7 mouse cellular contexts compared by ENCODE assay signal in genomic region chr9:37207929-37208411, GRCm38 (mm10). TPM values are rescaled to one million over a fixed set of nuclear protein-coding genes. Genes with fewer than 3 reads are reported as not detected.
DNase-seq lines count a peak whose midpoint lies in the region; ATAC-seq lines count a peak whose summit lies in the region.

Gene Tmem218 (plus strand): TSS chr9:37208223.

- DNase-seq in adrenal gland, postnatal 14 days: peak; percentile 92
- DNase-seq in embryonic facial prominence, embryonic 11.5 days (ENCODE audit: low spot score): peak; percentile 99
- DNase-seq in kidney, adult 11 months: peak; percentile 97
- DNase-seq in limb, embryonic 10.5 days (ENCODE audit: low spot score): peak; percentile 84
- peak; percentile 87 for DNase-seq in spleen, adult 12 weeks (ENCODE audit: low spot score)

- H3K9ac ChIP-seq in embryonic facial prominence, embryonic 11.5 days (replicated peaks; ENCODE audit: low read length): peak within 1 kb of the TSS; percentile 70
- peak within 1 kb of the TSS; percentile 74 for H3K9ac ChIP-seq in midbrain, embryonic 13.5 days (replicated peaks)

- H3K4me1 ChIP-seq in embryonic facial prominence, embryonic 11.5 days (ENCODE audit: control insufficient read depth, insufficient read depth, low read length): no peaks in the 10 kb centered on the region
- H3K4me1 ChIP-seq in limb, embryonic 10.5 days: peaks cover 4% of the 10 kb centered on the region; the same call in 1 of the 2 replicates
- H3K4me1 ChIP-seq in midbrain, embryonic 13.5 days (replicated peaks): peaks cover 22% of the 10 kb centered on the region

- no peaks in the 10 kb centered on the region for H3K27me3 ChIP-seq in embryonic facial prominence, embryonic 11.5 days (ENCODE audit: control insufficient read depth, insufficient read depth, low read length)
- no peaks in the 10 kb centered on the region for H3K27me3 ChIP-seq in limb, embryonic 10.5 days (ENCODE audit: low read depth, poor library complexity, severe bottlenecking)
- no peaks in the 10 kb centered on the region for H3K27me3 ChIP-seq in midbrain, embryonic 13.5 days

- H3K4me3 ChIP-seq in embryonic facial prominence, embryonic 11.5 days (ENCODE audit: low read depth, low read length): peak within 1 kb of the TSS; percentile 64
- H3K4me3 ChIP-seq in limb, embryonic 10.5 days: peak within 1 kb of the TSS; percentile 68
- peak within 1 kb of the TSS; percentile 78 for H3K4me3 ChIP-seq in midbrain, embryonic 13.5 days (replicated peaks)

- H3K27ac ChIP-seq in embryonic facial prominence, embryonic 11.5 days (replicated peaks; ENCODE audit: low read depth, low read length): peak within 1 kb of the TSS; percentile 43; the same call in 1 of the 2 replicates
- peak within 1 kb of the TSS; percentile 90 for H3K27ac ChIP-seq in limb, embryonic 10.5 days
- peak within 1 kb of the TSS; percentile 92 for H3K27ac ChIP-seq in midbrain, embryonic 13.5 days

- peak within 1 kb of the TSS; percentile 62 for H3K4me2 ChIP-seq in embryonic facial prominence, embryonic 11.5 days (ENCODE audit: low read depth, low read length)
- H3K4me2 ChIP-seq in midbrain, embryonic 13.5 days (replicated peaks): peak within 1 kb of the TSS; percentile 65

- under 1% methylated on average over 21 of the region's 21 CpGs for WGBS in embryonic facial prominence, embryonic 11.5 days
- WGBS in limb, embryonic 10.5 days: under 1% methylated on average over 21 of the region's 21 CpGs
- under 1% methylated on average over 21 of the region's 21 CpGs for WGBS in midbrain, embryonic 13.5 days

- ATAC-seq in embryonic facial prominence, embryonic 11.5 days (replicated peaks; ENCODE audit: insufficient number of reproducible peaks, low FRiP score, low TSS enrichment, low read depth): peak; percentile 100
- ATAC-seq in granulocyte monocyte progenitor cell, adult 5-6 weeks (replicated peaks; ENCODE audit: poor library complexity, severe bottlenecking): peak; percentile 98
- ATAC-seq in midbrain, embryonic 13.5 days: peak; percentile 100

- no peaks in the 10 kb centered on the region for H3K9me3 ChIP-seq in embryonic facial prominence, embryonic 11.5 days (replicated peaks; ENCODE audit: control insufficient read depth, low read length)
- H3K9me3 ChIP-seq in limb, embryonic 10.5 days (replicated peaks): no peaks in the 10 kb centered on the region
- H3K9me3 ChIP-seq in midbrain, embryonic 13.5 days: no peaks in the 10 kb centered on the region

- no peaks in the 10 kb centered on the region for H3K36me3 ChIP-seq in embryonic facial prominence, embryonic 11.5 days (replicated peaks; ENCODE audit: control insufficient read depth, insufficient read depth, low read depth, low read length)
- no peaks in the 10 kb centered on the region for H3K36me3 ChIP-seq in limb, embryonic 10.5 days
- H3K36me3 ChIP-seq in midbrain, embryonic 13.5 days: no peaks in the 10 kb centered on the region

RNA-seq across cellular contexts. Expression of gene Tmem218, which starts in this region (rescaled TPM):
- 5.7 and 6.3 TPM in 2 replicates for total RNA-seq in adrenal gland, postnatal 14 days (2021)
- 14.1 and 15.7 TPM in 2 replicates for polyA plus RNA-seq in embryonic facial prominence, embryonic 11.5 days (2014; fragmentation: Nextera tagmentation; extraction: Ambion mirVana)
- 2.0 and 4.1 TPM in 2 replicates for total RNA-seq in granulocyte monocyte progenitor cell, adult 5-6 weeks (2014; fragmentation: Nextera tagmentation)
- 1.9 and 4.2 TPM in 2 replicates for total RNA-seq in granulocyte monocyte progenitor cell, adult 5-6 weeks (2017)
- 6.5 and 10.4 TPM in 2 replicates for polyA plus RNA-seq in limb, embryonic 10.5 days (2016; fragmentation: Nextera tagmentation; extraction: Ambion mirVana)
- polyA plus RNA-seq in midbrain, embryonic 13.5 days (2015; fragmentation: Nextera tagmentation; extraction: Ambion mirVana): 11.4 and 12.7 TPM in 2 replicates

Comparison
In these comparisons a context has a peak if more than half of its experiments do, and no peak if none do; other contexts are left out.
1. Peak in every context shown above with its lines: DNase-seq, ATAC-seq, H3K4me3 ChIP-seq and H3K27ac ChIP-seq.